Mouse (Mus musculus): Measurements from ENCODE around the gene Cd40. TPM values are rescaled to one million over a fixed set of nuclear protein-coding genes. Genes with fewer than 3 reads are reported as not detected.
A peak's percentile ranks its signal among the peaks of the same experiment; 100 is the strongest.

Cd40 gene
- polyA plus RNA-seq, 1 experiment from 2014 or later = 8.5 TPM

DNA sequence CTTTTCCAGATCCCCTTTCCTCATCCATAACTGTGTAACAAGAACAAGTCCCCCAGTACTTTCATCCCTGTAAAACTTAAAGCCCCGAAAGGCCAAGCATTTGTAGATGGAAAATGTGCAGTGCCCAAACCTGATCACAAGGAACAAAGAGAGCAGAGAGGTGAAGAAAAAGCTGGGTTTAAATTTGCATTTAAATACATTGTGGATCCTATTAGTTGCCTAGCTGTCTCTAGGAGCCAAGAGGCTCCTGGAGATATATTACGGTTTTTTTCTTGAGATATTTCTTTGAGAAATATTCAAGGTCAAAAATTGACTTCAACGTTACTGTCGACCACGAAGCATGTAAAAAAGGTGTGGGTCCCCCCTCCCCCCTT is 20.4 kb upstream of the Cd40 start:
- Histone ChIP-seq H3K4me3 (replicated peaks) (peak overlapping the region; percentile 97), H3K27ac (0 out of 2 replicates have a peak overlapping the region, but pooled peaks have one; percentile 9), H3K9ac (no peak overlapping the region), H3K27me3 (replicated peaks) (no peaks in the 10 kb centered on the region), H3K36me3 (no peaks in the 10 kb centered on the region), H3K9me3 (no peaks in the 10 kb centered on the region), H3K4me2 (replicated peaks) (peak overlapping the region; percentile 77), H3K4me1 (replicated peaks) (peaks cover 12% of the 10 kb centered on the region)
- ATAC-seq = no peak; the same call in 1 of the 2 replicates
- WGBS = 40% methylated on average over 5 of the region's 5 CpGs

DNA sequence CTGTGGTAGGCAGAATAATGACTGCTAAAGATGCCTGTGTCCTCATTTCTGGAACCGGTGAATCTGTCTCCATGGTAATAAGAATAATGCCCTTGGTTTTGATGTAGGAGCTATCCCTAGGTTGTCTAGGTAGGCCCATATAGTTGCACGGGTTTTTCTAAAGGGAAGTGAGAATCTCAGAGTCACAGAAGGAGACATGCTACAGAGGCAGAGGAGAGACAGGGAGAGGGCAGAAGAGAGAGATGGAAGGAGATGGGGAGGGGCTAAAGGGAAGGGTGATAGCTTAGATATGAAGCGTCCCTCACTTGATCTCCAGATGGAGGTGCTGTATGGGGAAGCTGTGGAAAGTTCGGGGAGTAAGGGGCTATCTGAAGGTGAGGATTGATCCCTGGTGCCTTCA is 18.0 kb upstream of the Cd40 start:
- Histone ChIP-seq H3K4me1 (replicated peaks) (peaks cover 10% of the 10 kb centered on the region), H3K9me3 (no peaks in the 10 kb centered on the region), H3K36me3 (no peaks in the 10 kb centered on the region), H3K4me2 (replicated peaks) (no peak overlapping the region), H3K27me3 (replicated peaks) (no peaks in the 10 kb centered on the region), H3K4me3 (replicated peaks) (no peak overlapping the region), H3K9ac (no peak overlapping the region), H3K27ac (no peak overlapping the region)
- no peak for ATAC-seq
- 69% methylated on average over 4 of the region's 4 CpGs for WGBS

DNA sequence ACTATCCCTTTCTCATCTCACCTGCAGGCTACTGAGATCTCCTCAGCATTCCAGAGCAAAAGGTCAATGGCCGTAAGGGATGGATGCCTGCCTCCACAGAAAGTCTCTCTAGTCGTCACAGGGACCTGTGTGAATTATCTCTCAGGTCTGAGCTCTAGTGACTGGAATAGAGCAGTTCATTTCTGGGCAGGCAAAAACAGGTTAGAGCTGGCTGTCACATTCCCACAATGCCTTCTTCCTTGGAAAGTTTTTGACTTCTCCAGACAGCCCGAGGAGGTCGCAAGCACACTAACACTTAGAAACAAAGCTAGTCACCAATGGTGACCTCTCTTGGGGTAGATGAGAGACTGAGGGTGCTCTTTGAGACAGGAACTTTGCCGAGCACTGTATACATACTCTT is 13.3 kb upstream of the Cd40 start:
- Histone ChIP-seq H3K9ac (no peak overlapping the region), H3K27me3 (replicated peaks) (no peaks in the 10 kb centered on the region), H3K4me1 (replicated peaks) (no peaks in the 10 kb centered on the region; the same call in 1 of the 2 replicates), H3K36me3 (no peaks in the 10 kb centered on the region), H3K4me2 (replicated peaks) (no peak overlapping the region), H3K9me3 (no peaks in the 10 kb centered on the region), H3K27ac (no peak overlapping the region), H3K4me3 (replicated peaks) (no peak overlapping the region)
- WGBS = 74% methylated on average over 5 of the region's 5 CpGs
- no peak for ATAC-seq

DNA sequence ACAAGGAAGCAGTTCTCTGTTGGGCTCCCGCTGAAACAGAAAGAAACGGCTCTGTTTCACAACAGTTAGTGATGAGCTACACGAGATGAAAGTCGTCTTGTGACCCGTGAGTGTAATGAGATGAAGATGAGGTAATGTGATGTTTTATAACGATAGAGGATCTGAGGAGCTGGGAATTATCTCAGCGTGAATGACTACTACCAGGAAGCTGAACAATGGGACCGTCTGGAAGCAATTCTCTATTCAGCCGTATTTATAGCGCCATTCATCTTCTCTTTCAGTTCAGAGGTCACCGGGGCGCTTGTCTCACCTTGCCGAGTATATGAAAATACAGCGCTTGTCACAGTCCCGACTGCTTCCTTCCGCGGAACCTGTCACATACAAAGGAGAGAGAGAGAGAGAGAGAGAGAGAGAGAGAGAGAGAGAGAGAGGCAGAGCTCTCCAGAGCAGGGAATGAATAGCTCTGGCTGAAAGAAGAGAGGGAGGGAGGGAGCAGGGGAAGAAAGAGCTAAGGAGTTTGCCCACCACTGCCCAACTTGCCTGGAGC is 12.3 kb upstream of the Cd40 start:
- peak; percentile 82 for ATAC-seq
- H3K4me3 ChIP-seq (replicated peaks) = no peak overlapping the region
- H3K4me1 ChIP-seq (replicated peaks) = no peaks in the 10 kb centered on the region; the same call in 1 of the 2 replicates
- H3K9ac ChIP-seq = no peak overlapping the region
- peak overlapping the region; percentile 8; the same call in 1 of the 2 replicates for H3K4me2 ChIP-seq (replicated peaks)
- H3K9me3 ChIP-seq = no peaks in the 10 kb centered on the region
- 8% methylated on average over 17 of the region's 17 CpGs for WGBS
- H3K36me3 ChIP-seq = no peaks in the 10 kb centered on the region
- H3K27me3 ChIP-seq (replicated peaks) = no peaks in the 10 kb centered on the region
- H3K27ac ChIP-seq = no peak overlapping the region

DNA sequence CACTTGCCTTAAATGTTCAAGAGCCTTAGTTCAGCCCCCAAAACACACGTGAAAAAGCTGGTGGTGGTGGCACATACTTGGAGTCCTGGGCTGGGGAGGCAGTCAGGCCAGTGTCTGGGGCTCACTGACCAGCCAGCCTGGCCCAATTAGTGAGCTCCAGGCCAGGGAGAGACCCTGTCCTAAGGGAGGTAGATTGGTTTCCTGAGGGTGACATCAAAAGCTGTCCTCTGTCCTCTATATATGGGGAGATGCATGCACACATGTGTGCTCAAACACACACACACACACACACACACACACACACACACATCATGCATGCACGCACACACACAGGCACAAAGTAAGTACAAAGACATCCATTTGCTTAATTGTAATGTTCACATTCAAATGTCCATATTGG is 11.7 kb upstream of the Cd40 start:
- no peak overlapping the region for H3K4me2 ChIP-seq (replicated peaks)
- no peaks in the 10 kb centered on the region for H3K27me3 ChIP-seq (replicated peaks)
- H3K27ac ChIP-seq = no peak overlapping the region
- no peaks in the 10 kb centered on the region for H3K36me3 ChIP-seq
- no peaks in the 10 kb centered on the region; the same call in 1 of the 2 replicates for H3K4me1 ChIP-seq (replicated peaks)
- ATAC-seq = peak; percentile 16; the same call in 1 of the 2 replicates
- H3K9me3 ChIP-seq = no peaks in the 10 kb centered on the region
- H3K9ac ChIP-seq = no peak overlapping the region
- no peak overlapping the region for H3K4me3 ChIP-seq (replicated peaks)
- WGBS = 61% methylated on average over 2 of the region's 2 CpGs

DNA sequence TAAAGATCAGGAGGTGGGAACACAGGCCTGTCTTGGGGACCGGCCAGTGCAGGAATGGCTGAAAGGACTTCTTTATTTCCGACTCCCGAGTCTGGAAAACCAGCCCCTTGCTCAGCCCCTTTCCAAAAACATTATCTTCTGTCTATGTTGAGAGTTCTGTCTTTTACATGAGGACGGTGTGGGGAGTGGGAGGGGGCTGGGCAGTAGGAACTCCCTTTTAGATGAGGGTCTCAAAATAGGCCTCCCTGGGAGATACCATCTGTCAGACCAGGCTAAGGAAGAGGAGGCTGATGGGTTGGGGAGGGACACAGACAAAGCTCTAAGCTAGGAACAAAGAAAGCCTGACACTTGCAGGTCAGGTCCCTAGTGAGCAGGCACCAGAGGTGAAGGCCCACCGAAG is 6.4 kb upstream of the Cd40 start:
- WGBS = 64% methylated on average over 5 of the region's 5 CpGs

DNA sequence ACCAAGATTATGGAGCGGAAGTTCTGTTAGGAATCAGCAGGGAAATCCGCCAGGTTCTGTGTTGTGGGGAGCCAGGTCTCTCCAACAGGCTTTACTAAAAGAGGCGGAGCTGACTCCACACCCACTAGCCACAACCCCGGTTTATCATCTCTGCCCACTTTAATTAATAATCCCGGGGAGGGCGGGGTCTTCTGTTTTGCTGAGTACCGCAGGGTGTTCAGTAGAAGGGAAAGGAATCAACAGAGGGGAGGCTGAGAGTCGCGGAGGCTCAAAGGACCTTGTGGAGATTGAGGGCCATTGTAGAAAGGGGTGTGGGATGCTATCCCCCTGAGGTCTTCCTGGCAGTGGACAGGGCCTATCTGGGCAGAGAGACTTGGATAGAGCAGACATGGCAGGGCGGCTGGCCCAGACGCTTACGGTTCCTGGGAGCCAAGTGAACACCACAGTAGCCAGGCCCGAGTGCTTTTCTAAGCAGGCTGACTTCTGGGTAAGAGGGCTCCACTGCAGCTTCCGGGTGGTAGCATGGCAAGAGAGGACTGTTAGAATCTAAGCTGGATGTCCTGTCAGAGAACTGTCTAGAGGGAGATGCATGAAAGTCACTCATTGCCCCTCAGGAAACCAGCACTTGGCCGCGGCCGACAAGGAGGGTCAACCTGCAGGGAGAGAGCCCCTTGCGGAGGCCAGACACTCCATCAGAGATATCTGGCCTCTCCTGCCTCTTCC is 4.4 kb upstream of the Cd40 start:
- no peaks in the 10 kb centered on the region for H3K9me3 ChIP-seq

More for the DNA sequence above, 6.4 kb upstream of the Cd40 start:
- H3K27me3 ChIP-seq (replicated peaks) = no peaks in the 10 kb centered on the region; the same call in 1 of the 2 replicates
- no peaks in the 10 kb centered on the region for H3K36me3 ChIP-seq
- H3K4me2 ChIP-seq (replicated peaks) = no peak overlapping the region
- no peak overlapping the region for H3K9ac ChIP-seq
- no peak for ATAC-seq
- no peaks in the 10 kb centered on the region for H3K4me1 ChIP-seq (replicated peaks)
- no peak overlapping the region for H3K4me3 ChIP-seq (replicated peaks)
- no peak overlapping the region for H3K27ac ChIP-seq
- no peaks in the 10 kb centered on the region for H3K9me3 ChIP-seq

DNA sequence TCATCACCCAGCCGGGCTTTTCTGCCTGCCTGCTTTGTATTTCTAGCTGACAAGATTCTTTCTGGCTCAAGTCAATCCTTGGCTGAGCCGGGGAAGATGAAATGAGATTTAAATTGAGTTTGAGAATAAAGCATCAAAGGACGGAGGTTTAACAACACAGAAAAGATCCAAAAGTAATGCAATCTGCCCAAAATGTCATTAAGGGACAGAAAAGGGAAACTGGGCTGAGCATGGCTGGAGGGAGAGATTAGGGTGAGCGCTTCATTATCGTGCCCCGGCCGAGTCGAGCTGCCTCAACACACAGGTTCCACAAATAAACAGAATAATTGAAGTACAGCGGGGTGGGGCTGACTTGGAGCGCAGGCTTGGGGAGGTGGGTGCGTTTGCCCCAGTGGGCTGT is 3.9 kb upstream of the Cd40 start:
- H3K9ac ChIP-seq = no peak overlapping the region
- H3K4me1 ChIP-seq (replicated peaks) = peaks cover 15% of the 10 kb centered on the region
- H3K4me3 ChIP-seq (replicated peaks) = no peak overlapping the region
- no peak overlapping the region for H3K27ac ChIP-seq
- no peaks in the 10 kb centered on the region for H3K9me3 ChIP-seq
- H3K36me3 ChIP-seq = no peaks in the 10 kb centered on the region
- no peak for ATAC-seq
- WGBS = 39% methylated on average over 11 of the region's 11 CpGs
- H3K27me3 ChIP-seq (replicated peaks) = peaks cover 4% of the 10 kb centered on the region; the same call in 1 of the 2 replicates
- H3K4me2 ChIP-seq (replicated peaks) = no peak overlapping the region

More for the DNA sequence above, 4.4 kb upstream of the Cd40 start:
- H3K4me2 ChIP-seq (replicated peaks) = no peak overlapping the region
- no peaks in the 10 kb centered on the region for H3K36me3 ChIP-seq
- ATAC-seq = no peak
- H3K4me3 ChIP-seq (replicated peaks) = no peak overlapping the region
- no peak overlapping the region for H3K27ac ChIP-seq
- H3K4me1 ChIP-seq (replicated peaks) = peaks cover 13% of the 10 kb centered on the region; the same call in 1 of the 2 replicates
- WGBS = 75% methylated on average over 18 of the region's 18 CpGs
- H3K27me3 ChIP-seq (replicated peaks) = no peaks in the 10 kb centered on the region; the same call in 1 of the 2 replicates
- H3K9ac ChIP-seq = no peak overlapping the region

DNA sequence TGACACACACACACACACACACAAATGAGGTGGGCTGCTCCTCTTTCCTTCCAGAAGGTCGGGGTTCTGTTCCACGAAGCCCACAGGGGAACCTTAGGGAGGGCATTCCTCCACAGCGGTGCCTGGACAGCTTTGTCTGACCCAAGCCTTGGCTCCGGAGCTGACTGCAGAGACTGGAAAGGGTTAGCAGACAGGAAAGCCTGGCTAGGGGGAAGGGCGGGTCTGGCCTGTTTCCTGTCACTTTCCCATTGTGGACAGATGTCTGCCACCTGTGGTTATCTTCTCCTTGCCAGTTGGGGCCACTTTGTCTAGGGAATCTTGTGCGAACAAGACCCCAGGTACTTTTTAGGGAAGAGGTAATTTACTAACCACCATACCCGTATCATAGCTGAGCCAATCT is 478 bp downstream of the Cd40 start:
- peak overlapping the region; percentile 39 for H3K4me3 ChIP-seq (replicated peaks)
- H3K9ac ChIP-seq = peak overlapping the region; percentile 18
- H3K27me3 ChIP-seq (replicated peaks) = peaks cover 7% of the 10 kb centered on the region; the same call in 1 of the 2 replicates
- peak overlapping the region; percentile 68 for H3K4me2 ChIP-seq (replicated peaks)
- H3K9me3 ChIP-seq = no peaks in the 10 kb centered on the region
- peaks cover 19% of the 10 kb centered on the region for H3K4me1 ChIP-seq (replicated peaks)
- WGBS = 5% methylated on average over 7 of the region's 7 CpGs
- peak overlapping the region; percentile 14; the same call in 1 of the 2 replicates for H3K27ac ChIP-seq
- no peaks in the 10 kb centered on the region for H3K36me3 ChIP-seq
- peak; percentile 77 for ATAC-seq

DNA sequence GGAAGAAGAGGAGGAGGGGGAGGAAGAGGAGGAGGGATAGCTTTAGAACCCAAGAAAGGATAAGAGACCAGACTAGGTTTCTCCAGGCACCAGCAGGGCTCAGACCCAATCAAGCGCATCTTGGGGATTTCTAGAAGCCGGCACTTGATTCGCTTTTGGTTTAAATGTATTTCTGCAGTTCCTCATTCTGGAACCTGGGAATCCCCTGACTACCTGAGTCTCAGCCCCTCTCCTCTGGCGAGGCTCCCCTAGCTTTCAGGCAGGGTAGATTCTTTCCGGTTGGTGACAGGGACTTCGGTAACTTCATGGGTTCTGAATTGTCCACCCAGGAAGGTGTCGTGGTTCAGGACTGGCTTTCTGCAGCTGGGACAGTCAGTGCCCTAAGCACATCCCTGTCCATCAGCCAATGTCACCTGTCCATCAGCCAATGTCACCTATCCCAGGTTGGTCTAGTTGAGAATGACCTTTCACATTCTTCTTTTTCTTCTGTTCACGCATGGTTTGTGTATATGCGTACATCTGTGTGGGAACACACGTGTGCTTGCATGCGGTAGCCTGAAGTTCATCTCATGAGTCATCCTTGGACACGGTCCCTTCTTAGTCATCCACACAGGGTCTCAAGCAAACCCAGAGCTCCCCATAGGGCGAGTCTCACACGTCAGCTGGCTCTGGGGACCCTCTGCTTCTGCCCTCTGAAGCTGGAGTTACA is 1.1 kb downstream of the Cd40 start:
- Histone ChIP-seq H3K4me1 (replicated peaks) (peaks cover 19% of the 10 kb centered on the region), H3K27ac (no peak overlapping the region), H3K36me3 (no peaks in the 10 kb centered on the region), H3K4me2 (replicated peaks) (peak overlapping the region; percentile 68), H3K9ac (no peak overlapping the region), H3K27me3 (replicated peaks) (peaks cover 7% of the 10 kb centered on the region; the same call in 1 of the 2 replicates), H3K4me3 (replicated peaks) (no peak overlapping the region), H3K9me3 (no peaks in the 10 kb centered on the region)
- 78% methylated on average over 14 of the region's 14 CpGs for WGBS
- ATAC-seq = no peak

DNA sequence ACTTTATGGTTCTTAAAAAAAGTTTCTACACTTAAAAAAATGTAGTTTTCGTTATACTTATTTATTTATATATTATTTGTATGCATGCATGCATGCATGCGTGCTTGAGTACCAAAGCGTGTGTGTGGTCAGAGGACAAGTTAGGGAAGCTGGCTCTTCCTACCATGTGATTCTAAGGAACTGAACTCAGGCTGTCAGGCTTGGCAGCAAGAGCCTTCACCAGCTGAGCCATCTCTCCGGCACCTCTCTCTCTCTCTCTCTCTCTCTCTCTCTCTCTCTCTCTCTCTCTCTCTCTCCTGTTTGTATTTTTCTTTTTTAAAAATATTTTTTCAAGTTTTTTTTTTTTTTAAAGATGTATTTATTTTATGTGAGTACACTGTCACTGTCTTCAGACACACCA is 4.5 kb downstream of the Cd40 start:
- H3K4me1 ChIP-seq (replicated peaks) = peaks cover 23% of the 10 kb centered on the region
- no peak overlapping the region for H3K9ac ChIP-seq
- WGBS = 88% methylated on average over 4 of the region's 4 CpGs
- H3K4me2 ChIP-seq (replicated peaks) = no peak overlapping the region
- ATAC-seq = no peak
- H3K4me3 ChIP-seq (replicated peaks) = no peak overlapping the region
- 0 out of 2 replicates have a peak, but pooled peaks cover 7% of the 10 kb centered on the region for H3K27me3 ChIP-seq (replicated peaks)
- H3K27ac ChIP-seq = no peak overlapping the region
- no peaks in the 10 kb centered on the region for H3K9me3 ChIP-seq
- no peaks in the 10 kb centered on the region for H3K36me3 ChIP-seq
